Mouse (Mus musculus) macrophage (primary cell): Measurements from ENCODE around the gene A630001G21Rik. TPM values are rescaled to one million over a fixed set of nuclear protein-coding genes. Genes with fewer than 3 reads are reported as not detected.
A peak's percentile ranks its signal among the peaks of the same experiment; 100 is the strongest.

ENCODE experiments used
- H3K27ac ChIP-seq: fragments of 350-480 bp; formaldehyde crosslinking; 2 replicates; pipeline ENCODE4 v1.9.0; 2021
- H3K36me3 ChIP-seq: fragments of 350-480 bp; formaldehyde crosslinking; 2 replicates; pipeline ENCODE4 v1.9.0; 2021; ENCODE audit errors: inconsistent target
- H3K4me3 ChIP-seq: fragments of 350-480 bp; formaldehyde crosslinking; 2 replicates; pipeline ENCODE4 v1.9.0; 2021; ENCODE audit errors: inconsistent target
- H3K79me2 ChIP-seq: fragments of 350-480 bp; formaldehyde crosslinking; 2 replicates; pipeline ENCODE4 v1.9.0; 2021; ENCODE audit errors: inconsistent target
- WGBS: methylation state at CpG from one replicate; pipeline ENCODE4 v1.1.7; 2026; ENCODE audit warnings: inconsistent platforms; ENCODE audit not compliant: missing documents; 5-methylcytosine and 5-hydroxymethylcytosine counted together
- polyA plus RNA-seq: library from polyadenylated mRNA; stranded (reverse); fragments of 250-400 nt; gene quantifications from 3 replicates; pipeline ENCODE4 v1.2.4, GENCODE M21; 2018; ENCODE audit warnings: inconsistent platforms

The A630001G21Rik gene
- polyA plus RNA-seq, 1 experiment from 2014 or later = 29.3 TPM

DNA sequence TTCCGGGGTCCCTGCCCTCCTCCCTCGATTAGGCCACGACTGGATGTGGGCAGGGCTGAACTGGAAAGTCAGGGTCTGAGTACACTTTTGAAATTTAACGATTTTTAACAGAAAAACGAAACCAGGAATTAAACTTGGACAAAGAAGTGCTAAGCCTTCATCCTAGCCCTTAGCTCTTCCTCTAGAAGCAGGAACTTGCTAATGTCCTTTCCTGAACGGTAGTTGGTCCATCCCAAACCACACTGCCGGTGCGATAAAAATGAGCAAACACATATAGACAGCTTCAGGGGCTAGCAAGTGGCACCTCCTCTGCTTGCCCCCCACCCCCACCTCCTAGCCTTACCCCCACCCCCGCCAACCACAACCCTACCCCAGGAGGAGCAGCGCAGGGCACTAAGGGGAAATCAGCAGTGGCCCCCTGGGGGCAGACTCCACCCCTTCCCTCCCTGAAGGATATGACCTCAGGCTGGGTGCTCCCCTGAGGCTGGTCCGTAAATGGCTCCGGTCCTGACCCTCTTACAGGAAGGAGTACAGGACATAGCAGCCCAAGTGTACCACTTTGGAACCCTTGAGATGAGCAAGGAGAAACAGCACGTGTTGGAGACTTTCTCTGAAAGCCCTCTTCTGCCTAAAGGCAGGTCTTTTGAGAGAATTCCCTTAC, 42.9 kb downstream of the A630001G21Rik start:
- peak overlapping the region; percentile 80 for H3K4me3 ChIP-seq
- WGBS = under 1% methylated on average over 13 of the region's 13 CpGs
- H3K27ac ChIP-seq = peak overlapping the region; percentile 97
- H3K36me3 ChIP-seq = peaks cover 12% of the 10 kb centered on the region
- H3K79me2 ChIP-seq = peaks cover 49% of the 10 kb centered on the region

- H3K4me3 ChIP-seq = peak overlapping the region; percentile 80
- peaks cover 22% of the 10 kb centered on the region for H3K36me3 ChIP-seq
- 14% methylated on average over 1 of the region's 1 CpGs for WGBS
- peaks cover 60% of the 10 kb centered on the region for H3K79me2 ChIP-seq
- peak overlapping the region; percentile 97 for H3K27ac ChIP-seq
These were observed 43.9 kb downstream of the A630001G21Rik start for GRCm38 (mm10) chr1:85734511-85734910.

- Histone ChIP-seq H3K27ac (peak overlapping the region; percentile 97; the same call in 1 of the 2 replicates), H3K36me3 (peaks cover 41% of the 10 kb centered on the region), H3K79me2 (peaks cover 79% of the 10 kb centered on the region), H3K4me3 (no peak overlapping the region)
- WGBS = 20% methylated on average over 3 of the region's 3 CpGs
These were observed 45.9 kb downstream of the A630001G21Rik start for GRCm38 (mm10) chr1:85732581-85732980.

DNA sequence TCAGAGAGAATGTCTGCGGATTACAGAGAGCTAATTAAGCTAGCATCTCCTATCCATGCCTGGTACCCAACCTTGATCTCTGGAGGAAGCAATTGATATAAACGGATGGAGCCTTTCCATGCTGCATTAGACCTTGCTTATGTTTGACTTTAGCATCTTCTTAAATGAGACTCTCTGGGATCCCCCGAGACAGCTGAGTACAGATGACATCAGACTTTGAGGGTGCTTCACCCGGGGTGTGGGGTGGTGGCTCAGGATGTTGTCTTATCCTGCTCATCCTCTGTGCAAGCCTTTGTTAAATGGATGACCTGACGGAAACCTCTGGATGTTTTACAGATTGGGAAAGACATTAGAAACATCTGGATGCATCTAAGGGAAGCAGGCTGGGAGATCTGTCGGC, 48.0 kb downstream of the A630001G21Rik start:
- Histone ChIP-seq H3K36me3 (peaks cover 52% of the 10 kb centered on the region), H3K27ac (no peak overlapping the region), H3K4me3 (no peak overlapping the region), H3K79me2 (peaks cover 85% of the 10 kb centered on the region)
- WGBS = 90% methylated on average over 6 of the region's 6 CpGs

- 88% methylated on average over 6 of the region's 10 CpGs for WGBS
- no peak overlapping the region for H3K27ac ChIP-seq
- H3K4me3 ChIP-seq = no peak overlapping the region
- H3K79me2 ChIP-seq = no peaks in the 10 kb centered on the region; the same call in 1 of the 2 replicates
- peaks cover 74% of the 10 kb centered on the region for H3K36me3 ChIP-seq
These were observed 58.1 kb downstream of the A630001G21Rik start for GRCm38 (mm10) chr1:85720220-85720893.

DNA sequence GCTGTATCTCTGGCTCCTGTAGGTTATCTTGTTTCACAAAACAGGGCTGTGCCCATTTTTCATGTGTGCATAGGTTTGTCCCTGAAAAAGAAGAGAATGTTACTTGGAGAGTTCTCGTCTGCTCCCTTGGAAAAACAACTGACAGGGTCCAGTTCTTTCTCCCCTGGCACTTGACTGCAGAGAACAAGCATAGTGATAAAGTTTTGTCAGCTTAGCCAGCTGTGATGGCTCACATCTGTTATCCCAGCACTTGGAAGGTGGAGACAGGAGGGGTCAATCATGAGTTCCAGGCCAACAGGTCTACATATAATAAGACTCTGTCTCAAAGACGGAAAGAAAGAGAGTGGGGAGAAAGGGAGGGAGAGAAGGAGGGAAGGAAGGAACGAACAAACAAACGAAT, 59.4 kb downstream of the A630001G21Rik start:
- Histone ChIP-seq H3K27ac (no peak overlapping the region), H3K36me3 (peaks cover 61% of the 10 kb centered on the region; the same call in 1 of the 2 replicates), H3K4me3 (no peak overlapping the region), H3K79me2 (no peaks in the 10 kb centered on the region)
- WGBS = 100% methylated on average over 3 of the region's 4 CpGs

DNA sequence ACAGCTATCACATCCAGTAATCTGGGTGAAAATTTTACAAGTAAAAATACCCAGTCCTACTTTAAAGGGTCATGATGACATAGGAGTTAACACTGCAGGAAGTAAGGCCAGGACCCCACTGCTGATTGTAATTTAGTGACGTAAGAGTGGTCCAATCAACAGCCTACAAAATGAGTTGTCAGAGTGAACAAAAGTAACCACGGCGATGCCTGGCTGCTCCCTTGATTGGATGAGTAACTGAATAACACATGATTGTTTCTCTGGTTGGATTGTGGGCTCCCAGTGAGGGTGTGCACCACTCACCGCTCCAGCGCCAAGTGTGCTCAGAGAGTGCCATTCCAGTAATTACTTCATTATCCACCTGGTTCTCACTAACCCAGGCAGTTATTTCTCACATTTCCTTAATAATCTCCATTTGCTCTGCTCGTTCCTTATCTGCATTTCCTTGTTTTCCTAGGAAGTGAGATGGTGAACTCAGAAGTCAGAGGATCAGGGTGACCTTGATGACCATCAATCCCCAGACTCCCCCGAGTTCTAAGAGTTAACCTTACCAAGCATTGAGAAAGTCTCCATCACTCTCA, 61.9 kb downstream of the A630001G21Rik start:
- Histone ChIP-seq H3K27ac (no peak overlapping the region), H3K79me2 (no peaks in the 10 kb centered on the region), H3K36me3 (peaks cover 39% of the 10 kb centered on the region; the same call in 1 of the 2 replicates), H3K4me3 (no peak overlapping the region)
- WGBS = 95% methylated on average over 7 of the region's 7 CpGs

- Histone ChIP-seq H3K36me3 (peaks cover 18% of the 10 kb centered on the region; the same call in 1 of the 2 replicates), H3K79me2 (no peaks in the 10 kb centered on the region), H3K27ac (no peak overlapping the region), H3K4me3 (no peak overlapping the region)
These were observed 63.9 kb downstream of the A630001G21Rik start for GRCm38 (mm10) chr1:85714501-85714900.

- Histone ChIP-seq H3K4me3 (no peak overlapping the region), H3K36me3 (peaks cover 55% of the 10 kb centered on the region), H3K27ac (no peak overlapping the region), H3K79me2 (no peaks in the 10 kb centered on the region)
- 61% methylated on average over 2 of the region's 2 CpGs for WGBS
These were observed 71.7 kb downstream of the A630001G21Rik start for GRCm38 (mm10) chr1:85706754-85707153.

DNA sequence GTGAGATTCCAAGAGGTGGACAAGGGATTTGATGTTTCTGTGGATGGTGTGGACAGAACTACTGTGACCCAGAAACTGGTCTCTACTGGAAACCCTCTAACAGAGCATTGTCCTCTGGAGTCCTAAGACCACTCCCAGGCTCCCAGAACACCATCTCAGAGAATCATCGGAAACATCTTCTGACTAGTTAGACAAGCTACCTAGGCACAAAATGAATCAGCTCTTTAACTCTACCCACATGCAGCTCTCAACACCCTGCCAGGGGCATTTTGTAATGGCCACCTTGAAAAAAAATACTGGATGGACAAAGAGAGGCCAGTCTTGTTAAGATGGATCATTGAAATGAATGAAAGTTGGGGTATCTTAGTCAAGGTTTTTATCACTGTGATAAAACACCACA, 72.9 kb downstream of the A630001G21Rik start:
- no peak overlapping the region for H3K27ac ChIP-seq
- H3K4me3 ChIP-seq = no peak overlapping the region
- WGBS = 83% methylated on average over 1 of the region's 1 CpGs
- H3K36me3 ChIP-seq = peaks cover 63% of the 10 kb centered on the region
- H3K79me2 ChIP-seq = no peaks in the 10 kb centered on the region

DNA sequence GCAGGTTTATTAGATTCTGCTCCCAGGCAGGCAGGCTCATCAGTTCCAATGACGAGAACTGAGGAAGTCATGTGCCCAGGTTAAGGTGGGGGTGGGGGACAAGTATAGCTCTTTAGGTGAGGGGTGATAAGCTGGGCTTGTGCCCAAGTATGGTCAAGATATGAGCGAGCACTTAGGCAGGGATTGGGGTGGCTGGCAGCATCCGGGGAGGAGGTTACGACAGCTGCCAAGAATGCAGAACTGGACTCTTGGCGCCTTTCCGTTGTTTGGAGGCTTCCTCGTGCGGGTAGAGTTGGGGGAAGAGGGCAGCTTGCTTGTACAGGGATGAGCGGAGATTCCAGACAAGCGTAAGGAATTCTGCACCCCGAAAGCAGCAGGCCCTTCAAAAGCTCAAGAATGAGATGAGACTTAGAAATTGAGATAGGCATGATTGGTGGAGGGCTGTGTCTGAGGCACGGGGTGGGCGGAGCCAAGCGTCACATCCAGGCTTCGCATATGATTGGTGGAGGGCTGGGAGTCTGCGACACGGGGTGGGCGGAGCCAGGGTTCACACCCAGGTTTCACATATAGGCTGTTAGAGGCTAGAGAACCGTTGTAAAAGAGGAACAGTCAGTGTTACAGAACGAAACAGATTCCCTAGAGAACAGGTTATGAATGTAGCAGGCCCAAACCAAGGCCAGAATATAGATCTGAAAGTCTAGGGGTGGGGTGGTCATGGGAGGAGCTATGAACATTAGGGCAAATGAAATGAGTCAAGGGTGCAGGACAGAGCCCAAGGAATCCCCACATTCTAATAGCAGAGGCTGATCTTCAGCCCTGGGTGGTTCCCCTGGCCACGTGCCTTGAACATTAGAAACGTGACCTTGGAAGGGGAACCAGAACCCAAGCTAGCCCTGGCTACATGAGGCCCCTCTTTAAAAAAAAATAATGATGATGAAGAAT, 74.9 kb downstream of the A630001G21Rik start:
- H3K36me3 ChIP-seq = peaks cover 76% of the 10 kb centered on the region
- WGBS = 6% methylated on average over 22 of the region's 22 CpGs

GRCm38 (mm10) chr1:85702531-85702930, 75.9 kb downstream of the A630001G21Rik start:
- Histone ChIP-seq H3K36me3 (peaks cover 72% of the 10 kb centered on the region), H3K79me2 (no peaks in the 10 kb centered on the region), H3K27ac (peak overlapping the region; percentile 78), H3K4me3 (no peak overlapping the region)
- WGBS = 77% methylated on average over 4 of the region's 4 CpGs

More for the DNA sequence above, 74.9 kb downstream of the A630001G21Rik start:
- no peak overlapping the region; the same call in 1 of the 2 replicates for H3K4me3 ChIP-seq
- no peaks in the 10 kb centered on the region for H3K79me2 ChIP-seq
- H3K27ac ChIP-seq = peak overlapping the region; percentile 78

- 47% methylated on average over 4 of the region's 4 CpGs for WGBS
- Histone ChIP-seq H3K36me3 (peaks cover 86% of the 10 kb centered on the region), H3K79me2 (no peaks in the 10 kb centered on the region)
These were observed 80.5 kb downstream of the A630001G21Rik start for GRCm38 (mm10) chr1:85697721-85698493.

More at GRCm38 (mm10) chr1:85697721-85698493, 80.5 kb downstream of the A630001G21Rik start:
- H3K27ac ChIP-seq = no peak overlapping the region
- H3K4me3 ChIP-seq = no peak overlapping the region
